Mouse (Mus musculus) kidney, adult 2 months (tissue): ENCODE data around the gene Bcan.

Experiments used
- CTCF ChIP-seq: fragments of 200-500 bp; conservative IDR thresholded peaks from 2 replicates; pipeline ENCODE4 v1.5.1; 2011; ENCODE audit warnings: low read depth, mild to moderate bottlenecking, control low read depth, low read length, moderate library complexity, mixed read lengths; ENCODE audit not compliant: insufficient read depth, insufficient read length
- POLR2A ChIP-seq: fragments of 200-500 bp; IDR thresholded peaks from one replicate; pipeline ENCODE4 v1.6.1; 2011; ENCODE audit warnings: low read depth, low read length, control low read depth

- no peak for TF ChIP-seq POLR2A
- TF ChIP-seq CTCF = no peak
Measured at GRCm38 (mm10) chr3:87944838-87945600, 55.0 kb downstream of the Bcan start.
